Mouse (Mus musculus) kidney, adult 2 months (tissue): ENCODE data around the gene Wars.

ENCODE experiments used
- CTCF ChIP-seq: fragments of 200-500 bp; conservative IDR thresholded peaks from 2 replicates; pipeline ENCODE4 v1.5.1; 2011; ENCODE audit warnings: low read depth, mild to moderate bottlenecking, control low read depth, low read length, moderate library complexity, mixed read lengths; ENCODE audit not compliant: insufficient read depth, insufficient read length
- POLR2A ChIP-seq: fragments of 200-500 bp; IDR thresholded peaks from one replicate; pipeline ENCODE4 v1.6.1; 2011; ENCODE audit warnings: low read depth, low read length, control low read depth

GRCm38 (mm10) chr12:108832851-108833250 is 61.1 kb downstream of the Wars start:
- TF ChIP-seq POLR2A (no peak), CTCF (no peak)
